Mouse (Mus musculus): ENCODE measurements around the gene Paqr4. TPM values are rescaled to one million over a fixed set of nuclear protein-coding genes. Genes with fewer than 3 reads are reported as not detected.

Paqr4 gene
- total RNA-seq (2012; rRNA removed) (2.0 and 2.8 TPM in 2 replicates), total RNA-seq (2014; rRNA removed) (0.47 and 1.0 TPM in 2 replicates), polyA plus RNA-seq (2012; ENCODE audit: insufficient read length, low read depth) (0.80 and 1.1 TPM in 2 replicates)

DNA sequence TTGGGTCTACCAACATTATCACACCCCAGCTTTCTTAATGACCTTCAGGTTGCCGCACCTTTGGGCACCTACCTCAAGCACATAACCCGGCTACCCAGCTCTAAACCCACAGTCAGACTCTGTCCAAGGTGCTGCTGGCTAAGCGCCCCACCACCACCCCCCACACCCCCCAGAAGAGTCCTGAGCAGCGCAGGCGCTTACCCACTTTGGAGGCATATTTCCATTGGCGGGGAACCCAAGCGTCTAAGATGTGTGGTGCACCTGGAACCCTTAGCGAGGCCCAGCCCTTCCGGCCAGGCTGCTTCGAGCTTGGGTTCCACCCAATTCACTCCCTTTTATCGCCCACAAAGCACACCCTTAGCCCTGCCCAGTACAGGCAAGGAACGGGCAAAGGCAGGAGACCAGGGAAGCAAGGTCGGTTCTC, at the start of gene Paqr4:
Paqr4 (minus strand) TSS at position 270 of the 424 bp plus-strand sequence.
- H3K27me3 ChIP-seq (replicated peaks), result peaks cover 65% of the 10 kb centered on the region
- in situ Hi-C loops (cut with MboI; ENCODE audit: low pct_ligation_motif_present, low pct_unique_long_range_greater_than_20kb, low sequenced_read_pairs) (no loop called here), dilution Hi-C loops (cut with MboI; ENCODE audit: extremely low pct_ligation_motif_present, extremely low pct_unique_long_range_greater_than_20kb, low sequenced_read_pairs) (no loop called here)

DNA sequence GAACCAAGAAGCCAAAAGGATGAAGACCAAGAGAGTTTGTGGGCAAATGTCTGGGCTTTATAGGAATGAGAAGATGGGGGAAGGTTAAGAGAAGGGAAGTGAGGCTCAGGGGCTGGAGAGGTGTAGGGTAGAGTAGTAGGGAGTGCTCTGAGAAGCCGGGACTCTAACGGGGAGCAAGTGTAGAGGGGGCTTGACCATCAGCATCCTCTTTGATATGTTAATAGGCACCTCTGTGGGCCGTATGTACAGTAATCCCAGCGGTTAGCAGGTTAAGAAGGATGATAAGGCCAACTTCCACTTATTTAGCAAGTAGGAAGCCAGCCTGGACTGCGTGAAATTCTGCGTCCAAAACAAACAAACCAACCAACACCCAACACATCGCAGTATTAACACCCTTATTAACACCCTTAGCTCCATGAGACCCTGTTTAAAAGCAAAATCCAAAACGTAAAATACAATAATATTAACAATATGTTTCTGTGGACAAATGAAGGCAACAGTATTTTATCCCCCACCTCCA, 49.1 kb upstream of the Paqr4 start:
- no peak overlapping the region for H3K4me2 ChIP-seq (ENCODE audit: insufficient read depth, low read depth, poor library complexity, severe bottlenecking)
- H3K4me3 ChIP-seq (replicated peaks in 1 of 3; ENCODE audit: low read depth in 2 of 3, low read length in 2 of 3, poor library complexity in 1 of 3), result no peak overlapping the region
- in situ Hi-C loops (cut with MboI; ENCODE audit: low pct_ligation_motif_present, low pct_unique_long_range_greater_than_20kb, low sequenced_read_pairs), result no loop called here
- TF ChIP-seq SIN3A (IDR thresholded peaks at IDR 0.05; ENCODE audit: low read length) (no peak), RAD21 (IDR thresholded peaks at IDR 0.05; ENCODE audit: low read depth, low read length) (no peak), ZKSCAN1 (IDR thresholded peaks at IDR 0.05; ENCODE audit: borderline replicate concordance, low read depth, low read length) (no peak), POLR2AphosphoS2 (IDR thresholded peaks at IDR 0.05; ENCODE audit: low read depth, low read length) (no peak), IRF4 (IDR thresholded peaks at IDR 0.05; ENCODE audit: low read depth, low read length) (no peak), CHD2 (IDR thresholded peaks at IDR 0.05; ENCODE audit: low read length) (no peak), TBP (conservative IDR thresholded peaks at IDR 0.05; ENCODE audit: low read depth, low read length) (no peak), MAZ (IDR thresholded peaks at IDR 0.05; ENCODE audit: low read depth, low read length) (no peak), ZC3H11A (IDR thresholded peaks at IDR 0.05; ENCODE audit: low read depth, low read length) (no peak), ZNF384 (IDR thresholded peaks at IDR 0.05; ENCODE audit: low read depth, low read length) (no peak), RCOR1 (conservative IDR thresholded peaks at IDR 0.05; ENCODE audit: low read depth, low read length) (no peak), UBTF (IDR thresholded peaks at IDR 0.05; ENCODE audit: low read depth, low read length) (no peak), CTCF (conservative IDR thresholded peaks at IDR 0.05 in 1 of 2, IDR thresholded peaks at IDR 0.05 in 1 of 2; ENCODE audit: low read depth in 2 of 2, low read length in 2 of 2) (no peak), ZMIZ1 (IDR thresholded peaks at IDR 0.05; ENCODE audit: low read depth, low read length) (no peak), MEF2A (IDR thresholded peaks at IDR 0.05; ENCODE audit: borderline replicate concordance, low read depth, low read length) (no peak), MAX (IDR thresholded peaks at IDR 0.05; ENCODE audit: low read length) (no peak), MXI1 (IDR thresholded peaks at IDR 0.05; ENCODE audit: low read depth, low read length) (no peak), PAX5 (IDR thresholded peaks at IDR 0.05; ENCODE audit: low read length) (no peak)
- no peaks in the 10 kb centered on the region for H3K27me3 ChIP-seq (replicated peaks)
- H3K4me1 ChIP-seq (ENCODE audit: control insufficient read depth in 1 of 2, insufficient read depth in 2 of 2), result no peaks in the 10 kb centered on the region
- no peak overlapping the region for H3K27ac ChIP-seq (ENCODE audit: insufficient read depth, low read depth)
- H3K36me3 ChIP-seq (replicated peaks in 1 of 2; ENCODE audit: control insufficient read depth in 1 of 2, insufficient read depth in 1 of 2, low read length in 1 of 2), result no peaks in the 10 kb centered on the region
- no peaks in the 10 kb centered on the region for H3K79me2 ChIP-seq (replicated peaks; ENCODE audit: control insufficient read depth, extremely low read depth, insufficient read depth, poor library complexity, severe bottlenecking)
- H3K9me3 ChIP-seq (replicated peaks; ENCODE audit: low read length), result no peaks in the 10 kb centered on the region
- dilution Hi-C loops (cut with MboI; ENCODE audit: extremely low pct_ligation_motif_present, extremely low pct_unique_long_range_greater_than_20kb, low sequenced_read_pairs), result no loop called here
- no peak overlapping the region for H3K9ac ChIP-seq (ENCODE audit: insufficient read depth, low read depth)
- no peak for DNase-seq (ENCODE audit: extremely low read depth)

More for the DNA sequence above, at the start of gene Paqr4:
- Histone ChIP-seq H3K4me3 (replicated peaks in 1 of 3; ENCODE audit: low read depth in 2 of 3, low read length in 2 of 3, poor library complexity in 1 of 3) (peak within 1 kb of the TSS in 2 of 3 experiments; percentile 33 to 58), H3K4me1 (ENCODE audit: control insufficient read depth in 1 of 2, insufficient read depth in 2 of 2) (peaks cover 13 to 27% of the 10 kb centered on the region in 2 experiments), H3K27ac (ENCODE audit: insufficient read depth, low read depth) (no peak within 1 kb of the TSS), H3K36me3 (replicated peaks in 1 of 2; ENCODE audit: control insufficient read depth in 1 of 2, insufficient read depth in 1 of 2, low read length in 1 of 2) (peaks cover 3 to 22% of the 10 kb centered on the region in 2 experiments), H3K79me2 (replicated peaks; ENCODE audit: control insufficient read depth, extremely low read depth, insufficient read depth, poor library complexity, severe bottlenecking) (no peaks in the 10 kb centered on the region), H3K4me2 (ENCODE audit: insufficient read depth, low read depth, poor library complexity, severe bottlenecking) (peak within 1 kb of the TSS; percentile 93), H3K9ac (ENCODE audit: insufficient read depth, low read depth) (peak within 1 kb of the TSS; percentile 48), H3K9me3 (replicated peaks; ENCODE audit: low read length) (no peaks in the 10 kb centered on the region)
- peak; percentile 34; the same call in 1 of the 2 replicates for TF ChIP-seq NRF1 (IDR thresholded peaks at IDR 0.05; ENCODE audit: low read depth, low read length)
- TF ChIP-seq MXI1 (IDR thresholded peaks at IDR 0.05; ENCODE audit: low read depth, low read length), result peak; percentile 81
- TF ChIP-seq SIN3A (IDR thresholded peaks at IDR 0.05; ENCODE audit: low read length), result peak; percentile 81
- no peak for TF ChIP-seq RAD21 (IDR thresholded peaks at IDR 0.05; ENCODE audit: low read depth, low read length)
- TF ChIP-seq BHLHE40 (IDR thresholded peaks at IDR 0.05; ENCODE audit: low read depth, low read length), result no peak
- DNase-seq (ENCODE audit: extremely low read depth), result no peak
